Mouse (Mus musculus) CH12.LX (cell line): ENCODE data around the gene Vstm2l. TPM values are rescaled to one million over a fixed set of nuclear protein-coding genes. Genes with fewer than 3 reads are reported as not detected.
A peak's percentile ranks its signal among the peaks of the same experiment; 100 is the strongest.

ENCODE experiments used
- DNase-seq: peaks from one replicate; pipeline ENCODE4 v3.0.0-alpha.2; 2013; ENCODE audit errors: extremely low read depth
- H3K27ac ChIP-seq: 2 replicates; pipeline ENCODE4 v1.5.1; 2012; ENCODE audit warnings: low read depth, mild to moderate bottlenecking, control low read depth, moderate library complexity; ENCODE audit not compliant: insufficient read depth
- H3K27me3 ChIP-seq: replicated peaks from 2 replicates; pipeline ENCODE3; 2012; ENCODE audit warnings: inconsistent platforms
- H3K36me3 ChIP-seq, 2 experiments: replicated peaks in 1 of 2; 2 replicates each; pipeline versions ENCODE3 to v1.6.1; 2012; ENCODE audit warnings: inconsistent platforms in 1 of 2, low read length in 1 of 2, mild to moderate bottlenecking in 1 of 2, mixed read lengths in 1 of 2, moderate library complexity in 1 of 2; ENCODE audit not compliant: control insufficient read depth in 1 of 2, insufficient read depth in 1 of 2
- H3K4me1 ChIP-seq, 2 experiments: 2 replicates each; pipeline ENCODE4 v1.6.1; 2012; ENCODE audit warnings: inconsistent platforms in 1 of 2, moderate library complexity in 1 of 2; ENCODE audit not compliant: insufficient read depth in 2 of 2, control insufficient read depth in 1 of 2
- H3K4me2 ChIP-seq: 2 replicates; pipeline ENCODE4 v1.6.1; 2012; ENCODE audit warnings: low read depth, mild to moderate bottlenecking, control low read depth; ENCODE audit not compliant: poor library complexity, insufficient read depth, severe bottlenecking
- H3K4me3 ChIP-seq, 3 experiments: fragments of 150-350 bp in 1 of 3; sonication (generic) in 1 of 3; replicated peaks in 1 of 3; 2 replicates each; pipeline versions ENCODE3 to v1.5.1; 2011 to 2012; ENCODE audit warnings: low read depth in 2 of 3, low read length in 2 of 3, mild to moderate bottlenecking in 2 of 3, moderate library complexity in 2 of 3, control low read depth in 1 of 3, improper control_type of control experiment in 1 of 3, inconsistent platforms in 1 of 3, mixed read lengths in 1 of 3; ENCODE audit not compliant: poor library complexity in 1 of 3
- H3K79me2 ChIP-seq: replicated peaks from 2 replicates; pipeline ENCODE4 v1.6.1; 2012; ENCODE audit warnings: mild to moderate bottlenecking, moderate library complexity; ENCODE audit not compliant: control insufficient read depth, poor library complexity, insufficient read depth, severe bottlenecking; ENCODE audit errors: extremely low read depth
- H3K9ac ChIP-seq: 2 replicates; pipeline ENCODE4 v1.6.1; 2012; ENCODE audit warnings: low read depth, mild to moderate bottlenecking, control low read depth, moderate library complexity; ENCODE audit not compliant: insufficient read depth
- H3K9me3 ChIP-seq: replicated peaks from 2 replicates; pipeline ENCODE3; 2012; ENCODE audit warnings: low read length, inconsistent platforms, mixed read lengths
- BHLHE40 ChIP-seq: IDR thresholded peaks from 2 replicates; pipeline ENCODE4 v1.6.1; 2011; ENCODE audit warnings: mild to moderate bottlenecking, low read depth, low read length, improper control_type of control experiment
- CHD1 ChIP-seq: IDR thresholded peaks from 2 replicates; pipeline ENCODE4 v1.6.1; 2012; ENCODE audit warnings: low read depth, low read length, improper control_type of control experiment, inconsistent platforms
- CHD2 ChIP-seq: IDR thresholded peaks from 2 replicates; pipeline ENCODE4 v1.6.1; 2011; ENCODE audit warnings: low read length, improper control_type of control experiment
- E2F4 ChIP-seq: IDR thresholded peaks from 2 replicates; pipeline ENCODE4 v1.6.1; 2011; ENCODE audit warnings: low read depth, low read length, improper control_type of control experiment; ENCODE audit not compliant: insufficient replicate concordance
- ELF1 ChIP-seq: IDR thresholded peaks from 2 replicates; pipeline ENCODE4 v1.6.1; 2014; ENCODE audit warnings: low read depth, mild to moderate bottlenecking, inconsistent platforms, low read length, improper control_type of control experiment
- IRF4 ChIP-seq: IDR thresholded peaks from 2 replicates; pipeline ENCODE4 v1.6.1; 2014; ENCODE audit warnings: low read depth, mild to moderate bottlenecking, inconsistent platforms, low read length, improper control_type of control experiment
- JUN ChIP-seq: IDR thresholded peaks from 2 replicates; pipeline ENCODE4 v1.6.1; 2011; ENCODE audit warnings: low read depth, mild to moderate bottlenecking, low read length, improper control_type of control experiment, moderate library complexity; ENCODE audit not compliant: insufficient read depth
- JUND ChIP-seq: conservative IDR thresholded peaks from 2 replicates; pipeline ENCODE4 v1.6.1; 2011; ENCODE audit warnings: low read depth, low read length, improper control_type of control experiment
- KAT2A ChIP-seq: IDR thresholded peaks from 2 replicates; pipeline ENCODE4 v1.6.1; 2012; ENCODE audit warnings: low read length, improper control_type of control experiment, inconsistent platforms; ENCODE audit not compliant: insufficient replicate concordance
- MAX ChIP-seq: IDR thresholded peaks from 2 replicates; pipeline ENCODE4 v1.6.1; 2011; ENCODE audit warnings: low read length, improper control_type of control experiment
- MEF2A ChIP-seq: IDR thresholded peaks from 2 replicates; pipeline ENCODE4 v1.6.1; 2014; ENCODE audit warnings: low read depth, mild to moderate bottlenecking, inconsistent platforms, low read length, improper control_type of control experiment, borderline replicate concordance
- MXI1 ChIP-seq: IDR thresholded peaks from 2 replicates; pipeline ENCODE4 v1.6.1; 2011; ENCODE audit warnings: mild to moderate bottlenecking, low read depth, low read length, improper control_type of control experiment
- MYC ChIP-seq: IDR thresholded peaks from 2 replicates; pipeline ENCODE4 v1.6.1; 2011; ENCODE audit warnings: low read depth, mild to moderate bottlenecking, improper control_type of control experiment, low read length
- NELFE ChIP-seq: IDR thresholded peaks from 2 replicates; pipeline ENCODE4 v1.6.1; 2011; ENCODE audit warnings: low read depth, low read length, improper control_type of control experiment
- POLR2A ChIP-seq: IDR thresholded peaks from 2 replicates; pipeline ENCODE4 v1.6.1; 2011; ENCODE audit warnings: low read depth, mild to moderate bottlenecking, improper control_type of control experiment, low read length
- RCOR1 ChIP-seq: conservative IDR thresholded peaks from 2 replicates; pipeline ENCODE4 v1.6.1; 2012; ENCODE audit warnings: low read depth, mild to moderate bottlenecking, inconsistent platforms, low read length, improper control_type of control experiment
- SIN3A ChIP-seq: IDR thresholded peaks from 2 replicates; pipeline ENCODE4 v1.6.1; 2012; ENCODE audit warnings: low read length, improper control_type of control experiment, inconsistent platforms
- SMC3 ChIP-seq: IDR thresholded peaks from 2 replicates; pipeline ENCODE4 v1.6.1; 2011; ENCODE audit warnings: low read depth, low read length, improper control_type of control experiment
- TBP ChIP-seq: conservative IDR thresholded peaks from 2 replicates; pipeline ENCODE4 v1.6.1; 2011; ENCODE audit warnings: low read depth, low read length, improper control_type of control experiment
- TCF12 ChIP-seq: IDR thresholded peaks from 2 replicates; pipeline ENCODE4 v1.6.1; 2014; ENCODE audit warnings: low read depth, mild to moderate bottlenecking, inconsistent platforms, low read length, improper control_type of control experiment
- USF1 ChIP-seq: IDR thresholded peaks from 2 replicates; pipeline ENCODE4 v1.6.1; 2014; ENCODE audit warnings: low read depth, mild to moderate bottlenecking, inconsistent platforms, low read length, improper control_type of control experiment
- USF2 ChIP-seq: conservative IDR thresholded peaks from 2 replicates; pipeline ENCODE4 v1.6.1; 2011; ENCODE audit warnings: low read depth, low read length, improper control_type of control experiment
- ZNF384 ChIP-seq: IDR thresholded peaks from 2 replicates; pipeline ENCODE4 v1.6.1; 2012; ENCODE audit warnings: low read depth, low read length, improper control_type of control experiment, inconsistent platforms
- dilution Hi-C: fragments of 300-500 bp; cut with MboI; formaldehyde crosslinking; loops from 2 replicates; pipeline ENCODE4 v1.14.3; 2020; ENCODE audit warnings: low sequenced_read_pairs; ENCODE audit not compliant: extremely low pct_unique_long_range_greater_than_20kb, extremely low pct_ligation_motif_present
- in situ Hi-C: fragments of 300-500 bp; cut with MboI; formaldehyde crosslinking; loops from 3 replicates; pipeline ENCODE4 v1.14.3; 2019; ENCODE audit warnings: low sequenced_read_pairs, low pct_ligation_motif_present, low pct_unique_long_range_greater_than_20kb, mixed read lengths
- polyA plus RNA-seq: library from polyadenylated mRNA; unstranded; fragments of >175 nt; gene quantifications from 2 replicates; pipeline ENCODE4 v1.2.1, GENCODE M21; 2012; ENCODE audit warnings: low read depth; ENCODE audit not compliant: insufficient read length
- total RNA-seq, 2 experiments: library from RNA; depleted of rRNA; stranded (reverse); fragments of 300-350 nt in 1 of 2; fragments of >200 nt in 1 of 2; gene quantifications; 2 replicates each; pipeline ENCODE4 v1.2.3; 2012 to 2014

Gene Vstm2l
- total and polyA plus RNA-seq, 3 experiments = not detected

DNA sequence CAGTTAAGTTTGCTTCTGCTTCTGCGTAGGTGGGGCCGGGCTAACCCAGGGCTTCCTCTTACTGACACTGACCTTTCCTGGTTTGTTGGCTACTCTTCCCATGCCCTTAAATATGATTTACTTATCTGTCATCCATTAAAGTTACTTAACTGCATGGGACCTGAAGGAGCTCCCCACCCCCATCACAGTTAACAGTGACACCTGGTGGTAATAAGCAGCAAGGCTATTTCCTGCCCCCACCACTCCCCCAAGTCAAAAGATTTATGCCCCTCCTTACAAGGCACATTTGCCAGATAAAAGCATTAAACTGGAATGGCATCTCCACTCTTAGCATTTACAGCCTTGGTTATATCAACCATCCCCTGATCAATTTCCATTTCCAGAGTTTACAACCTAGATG, 75.5 kb downstream of the Vstm2l start (continued):
- no peak for TF ChIP-seq BHLHE40
- peak; percentile 75 for TF ChIP-seq CHD2
- no peak for TF ChIP-seq ZNF384
- no peak for TF ChIP-seq RCOR1
- TF ChIP-seq TCF12 = no peak
- no peak for TF ChIP-seq JUN
- no peak for TF ChIP-seq MEF2A
- no peak for TF ChIP-seq KAT2A
- TF ChIP-seq ELF1 = no peak
- TF ChIP-seq TBP = no peak
- peak; percentile 74 for TF ChIP-seq SMC3
- TF ChIP-seq POLR2A = no peak
- no peak for TF ChIP-seq USF1
- no peak for TF ChIP-seq IRF4
- no peak for TF ChIP-seq MXI1
- TF ChIP-seq, all 38 proteins: peak for 6

DNA sequence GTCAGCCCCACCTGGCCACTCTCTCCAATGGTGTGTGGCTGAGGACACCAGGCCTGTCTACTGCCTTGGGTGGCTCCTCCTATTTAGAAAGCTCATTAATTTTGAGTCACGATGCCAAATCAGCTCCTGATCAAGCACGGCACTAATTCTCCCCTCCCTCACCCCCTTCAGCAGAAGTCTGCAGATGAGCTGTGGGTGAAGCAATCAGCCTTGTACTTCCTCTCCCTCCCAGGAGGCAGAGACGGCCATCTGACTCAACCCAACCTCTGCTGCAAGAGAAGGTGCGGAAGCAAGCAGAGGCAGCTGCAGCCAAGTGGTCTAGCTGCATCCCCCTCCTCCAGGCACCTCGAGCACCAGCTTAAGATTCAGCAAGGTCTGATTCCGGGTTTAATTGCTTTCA, 76.6 kb downstream of the Vstm2l start:
- no peak for TF ChIP-seq MYC
- TF ChIP-seq MAX = no peak
- TF ChIP-seq ELF1 = no peak
- TF ChIP-seq ZNF384 = no peak
- no peak for TF ChIP-seq SIN3A
- TF ChIP-seq NELFE = no peak
- TF ChIP-seq USF2 = no peak
- no peak for TF ChIP-seq JUND
- no peak for TF ChIP-seq E2F4
- no peak for TF ChIP-seq CHD1
- Histone ChIP-seq H3K36me3 (peaks cover 68 to 96% of the 10 kb centered on the region in 2 experiments), H3K4me3 (no peak overlapping the region), H3K9me3 (no peaks in the 10 kb centered on the region), H3K4me1 (no peaks in the 10 kb centered on the region), H3K79me2 (no peaks in the 10 kb centered on the region), H3K27me3 (no peaks in the 10 kb centered on the region), H3K9ac (no peak overlapping the region), H3K27ac (no peak overlapping the region), H3K4me2 (no peak overlapping the region)
- in situ Hi-C loops = no loop called here
- DNase-seq = no peak
- dilution Hi-C loops = no loop called here
